Mouse (Mus musculus) lung, adult 2 months (tissue): ENCODE data around the gene Prdm16.

ENCODE experiments used
- CTCF ChIP-seq: fragments of 200-500 bp; IDR thresholded peaks from 2 replicates; pipeline ENCODE4 v1.5.1; 2011; ENCODE audit warnings: mild to moderate bottlenecking, low read length, control low read depth; ENCODE audit not compliant: insufficient read depth
- POLR2A ChIP-seq: fragments of 200-500 bp; IDR thresholded peaks from 2 replicates; pipeline ENCODE4 v1.6.1; 2011; ENCODE audit warnings: low read depth, mild to moderate bottlenecking, control low read depth, low read length, borderline replicate concordance; ENCODE audit errors: extremely low read depth

GRCm38 (mm10) chr4:154460021-154460420, 176.7 kb downstream of the Prdm16 start:
- no peak for TF ChIP-seq POLR2A
- TF ChIP-seq CTCF, result no peak
